Mouse (Mus musculus): ENCODE data around the gene Gm47995. TPM values are rescaled to one million over a fixed set of nuclear protein-coding genes. Genes with fewer than 3 reads are reported as not detected.
"Not testable (repeated sequence)": the region's sequence is repeated elsewhere in the genome, so short reads cannot be mapped to it uniquely, and the experiment has no call there.

Gm47995 gene
- total RNA-seq (2021) = not detected
- long read RNA-seq, experiment 1 = 0 reads
- long read RNA-seq, experiment 2 = 0 reads

DNA sequence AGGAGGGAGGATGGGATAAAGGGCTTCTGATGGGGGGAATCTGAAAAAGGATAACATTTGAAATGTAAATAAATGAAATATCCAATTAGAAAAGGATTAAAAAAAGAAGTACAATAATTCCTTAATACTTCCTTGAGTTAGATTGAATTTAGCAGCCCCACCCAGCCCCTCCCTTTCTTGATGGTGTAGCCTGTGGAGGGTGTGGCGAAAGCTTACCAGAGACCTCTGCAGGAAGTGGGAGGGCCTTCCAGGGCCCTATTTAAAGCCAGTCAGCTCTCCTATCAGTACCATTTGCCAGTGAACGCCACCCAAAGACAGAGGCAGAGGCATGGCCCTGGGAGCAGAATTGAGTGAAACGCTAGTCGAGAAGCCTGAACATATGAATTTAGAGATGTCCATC lies at the start of gene Gm47995:
Gene Gm47995, plus strand, starts transcription at position 329 of the 400 bp plus-strand sequence.
- DNase-seq = not testable (repeated sequence)

DNA sequence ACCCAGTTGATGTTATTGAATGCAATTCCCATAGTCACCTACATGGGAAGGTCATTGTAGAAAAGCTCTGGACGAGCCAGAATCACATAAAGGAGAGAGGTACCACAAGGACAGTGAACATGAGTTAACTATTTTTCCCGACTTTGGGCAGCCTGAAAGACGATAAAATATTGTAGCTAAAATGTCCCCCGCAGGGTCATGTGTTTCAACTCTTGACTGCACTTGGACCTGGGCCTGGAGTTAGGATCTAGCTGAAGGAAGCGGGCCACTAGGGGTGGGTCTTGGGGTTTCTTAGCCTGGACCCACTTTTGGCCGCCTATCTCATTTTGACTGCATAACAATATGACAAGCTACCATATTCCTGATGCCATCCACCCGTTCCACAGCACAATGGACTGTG lies 48.0 kb upstream of the Gm47995 start:
- DNase-seq = no peak

DNA sequence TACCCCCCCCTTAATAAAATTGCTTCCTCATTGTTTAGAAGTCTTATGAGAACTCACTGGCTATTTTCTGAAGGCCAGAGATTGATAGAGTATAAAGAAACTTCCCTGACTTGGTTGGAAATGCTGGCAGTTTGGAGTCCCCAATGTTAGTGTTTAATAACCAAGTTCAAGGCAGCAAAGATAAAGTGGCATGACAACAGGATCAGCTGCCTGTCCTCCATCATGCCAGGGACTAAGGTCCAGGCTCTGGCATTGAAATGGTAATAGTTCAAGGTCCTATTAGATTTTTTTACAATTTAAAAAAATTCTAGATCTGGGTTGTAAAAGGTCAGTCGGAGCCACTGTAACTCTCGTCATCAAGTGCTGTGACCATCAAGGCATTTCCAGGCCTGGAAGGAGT lies 47.2 kb upstream of the Gm47995 start:
- no peak for DNase-seq

DNA sequence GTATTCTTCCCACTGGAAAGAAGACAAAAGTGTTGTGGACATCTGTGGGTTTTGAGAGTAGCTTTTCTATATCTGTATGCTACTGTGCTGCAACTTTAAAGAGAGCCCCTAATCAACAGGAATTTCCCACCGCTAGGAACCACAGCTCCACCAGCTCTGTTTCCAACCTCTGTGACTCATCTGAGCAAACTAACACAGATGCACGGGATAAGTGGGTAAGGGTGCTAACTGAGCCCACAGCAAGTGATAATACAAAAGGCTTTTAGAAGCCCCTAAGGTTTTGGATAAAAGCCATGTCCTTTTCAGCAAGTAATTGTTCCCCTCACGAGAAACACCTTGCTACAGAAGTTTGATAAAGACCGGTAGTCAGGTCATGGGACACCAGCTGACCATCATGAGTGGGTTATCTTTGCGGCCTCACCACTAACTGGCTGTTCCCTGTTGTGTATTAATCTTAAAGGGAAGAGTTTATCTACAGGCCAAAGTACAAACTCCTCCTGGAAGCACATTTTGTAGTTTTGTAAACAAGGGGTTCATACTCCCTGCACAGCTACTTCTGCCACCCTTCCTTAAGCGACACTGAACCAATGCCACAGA lies 45.1 kb upstream of the Gm47995 start:
- DNase-seq = no peak

DNA sequence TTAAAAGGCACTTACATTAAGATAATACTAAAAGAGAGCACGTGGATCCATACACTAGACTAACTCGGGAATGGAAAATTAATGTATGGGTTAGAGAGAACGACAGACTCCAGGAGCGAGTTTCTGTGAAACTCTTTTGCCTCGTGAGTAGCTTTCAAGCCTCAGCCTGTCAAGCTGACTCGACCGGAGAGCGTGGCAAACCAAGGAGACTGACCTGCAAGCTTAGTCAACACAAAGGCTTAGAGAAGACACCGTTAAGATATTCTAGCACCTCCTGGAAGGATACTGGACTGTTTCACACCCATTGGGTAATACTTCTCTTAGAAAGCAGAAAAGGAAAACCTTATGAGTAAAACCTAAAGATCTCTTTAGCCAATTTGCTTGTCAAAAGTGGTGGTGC lies 44.1 kb upstream of the Gm47995 start:
- DNase-seq = not testable (repeated sequence)

DNA sequence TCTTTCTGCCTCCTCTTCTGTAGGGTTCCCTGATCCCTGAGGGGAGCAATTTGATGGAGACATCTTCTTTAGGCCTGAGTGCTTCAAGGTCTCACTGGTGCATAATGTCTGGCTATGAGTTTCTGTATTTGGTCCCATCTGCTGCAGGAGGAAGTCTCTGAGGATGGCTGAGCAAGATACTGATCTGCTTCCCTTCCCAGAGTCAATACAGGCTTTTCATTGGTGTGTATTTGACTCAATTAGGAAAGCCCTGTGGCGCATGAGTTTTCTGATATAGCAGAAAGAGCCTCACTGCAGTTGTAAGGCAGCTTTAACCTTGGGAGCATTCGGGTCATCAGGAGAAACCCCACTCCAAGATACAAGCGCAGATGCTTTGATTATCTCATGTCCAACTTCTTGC lies 42.1 kb upstream of the Gm47995 start:
- no peak for DNase-seq

DNA sequence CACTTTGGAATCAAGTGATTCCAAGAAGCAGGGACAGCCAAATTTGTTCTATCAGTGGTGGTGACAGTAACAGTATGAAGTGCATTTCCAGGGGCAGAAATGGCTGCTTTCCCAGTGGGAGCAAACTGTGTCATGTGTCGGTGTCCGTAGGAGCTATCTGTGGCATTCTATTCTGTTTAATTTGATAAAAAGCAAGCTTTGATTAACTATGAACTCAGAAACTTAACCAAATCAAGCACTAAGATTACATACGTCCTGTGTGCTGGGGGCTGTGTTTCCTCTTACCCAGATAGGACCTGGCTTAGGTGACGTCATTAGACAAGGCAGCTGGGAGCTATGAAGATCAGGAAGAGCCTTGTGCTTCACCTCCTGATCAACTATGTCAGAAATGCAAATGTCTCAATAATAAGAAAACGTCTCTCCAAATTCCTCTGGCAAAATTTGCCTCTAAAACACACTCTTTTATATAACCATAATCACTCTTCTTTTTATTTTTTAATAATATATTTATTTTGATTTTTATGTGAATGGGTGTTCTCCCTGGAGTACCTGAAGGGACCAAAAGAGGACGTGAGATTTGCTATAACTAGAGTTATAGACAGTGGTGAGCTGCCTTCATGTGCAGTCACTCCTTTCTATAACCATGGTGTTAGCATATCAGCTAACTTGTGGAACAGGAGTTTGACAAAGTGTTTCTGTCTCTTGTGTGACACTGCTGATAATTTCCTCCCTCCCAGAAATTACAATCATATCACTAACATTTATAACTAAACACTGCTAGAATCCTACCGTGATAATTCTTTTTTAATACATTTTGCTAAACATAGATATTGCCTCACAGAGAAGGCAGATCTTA lies 41.2 kb upstream of the Gm47995 start:
- DNase-seq = no peak

DNA sequence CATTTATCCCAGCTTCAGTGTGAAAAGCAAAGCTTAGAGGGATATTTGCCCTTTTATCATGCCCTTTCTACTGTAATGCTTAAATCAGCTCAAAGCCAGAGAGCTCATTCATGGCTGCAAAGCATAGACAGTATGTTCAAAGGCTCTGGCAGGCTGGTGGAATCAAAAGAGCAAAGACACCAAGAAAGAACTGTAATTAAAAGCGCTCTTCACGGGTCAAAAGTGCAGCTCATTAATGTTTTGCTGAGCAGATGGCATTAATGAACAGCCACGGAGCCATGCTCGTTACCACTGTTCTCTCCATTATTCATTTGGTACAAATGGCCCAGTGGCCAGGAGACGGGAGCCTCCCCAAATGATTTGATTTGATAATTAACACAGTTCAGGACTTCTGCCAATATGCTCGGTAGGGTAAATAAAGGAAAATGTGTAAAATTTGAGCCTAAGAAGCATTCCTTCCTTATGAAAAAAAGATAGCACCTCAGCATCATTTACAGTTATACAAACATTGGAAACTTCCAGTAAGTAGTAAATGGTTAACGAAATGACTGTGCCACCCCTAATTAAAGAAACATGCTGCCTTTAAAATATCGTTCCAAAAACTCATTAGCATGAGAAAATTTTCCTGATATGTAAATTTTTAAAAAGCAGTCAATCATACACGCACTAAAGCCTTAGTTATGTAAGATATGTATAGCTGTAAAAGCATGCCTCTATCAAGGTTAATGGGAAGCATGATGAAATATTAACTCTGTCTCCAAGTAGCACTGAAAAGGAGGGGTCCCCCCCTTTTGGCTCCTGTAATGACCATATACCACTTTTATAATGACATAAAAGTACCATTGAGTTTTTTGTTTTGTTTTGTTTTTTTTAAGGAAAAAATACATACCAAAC lies 40.0 kb upstream of the Gm47995 start:
- DNase-seq = no peak

DNA sequence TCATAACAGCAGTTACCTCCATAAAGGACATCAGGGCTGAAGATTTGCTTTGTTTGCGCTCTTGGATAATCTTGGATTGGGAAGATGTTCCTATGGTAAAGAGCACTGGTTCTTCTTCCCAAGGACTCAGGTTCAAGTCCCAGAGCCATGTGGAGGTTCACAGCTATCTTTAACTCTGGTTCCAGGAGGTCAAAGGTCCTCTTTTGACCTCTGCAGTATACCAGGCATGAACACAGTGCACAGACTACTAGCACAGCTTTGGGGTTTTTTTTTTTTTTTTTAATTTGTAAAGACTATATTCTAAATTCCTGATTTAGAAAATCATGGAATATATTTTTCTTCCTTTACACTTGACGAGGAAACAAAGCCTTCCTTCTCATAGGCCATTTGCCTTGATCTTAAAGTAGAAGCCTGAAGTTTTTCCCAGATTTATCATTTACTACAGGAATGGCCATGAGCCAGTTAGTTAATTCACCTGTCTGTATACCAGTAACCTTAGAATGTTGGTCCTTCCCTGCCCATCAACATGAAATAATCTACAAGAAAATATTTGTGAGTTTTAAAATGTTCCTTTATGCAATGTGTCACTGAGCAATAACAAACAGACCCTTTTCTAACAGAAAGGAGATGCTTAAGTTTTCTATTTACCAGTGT lies 39.3 kb upstream of the Gm47995 start:
- DNase-seq = no peak

DNA sequence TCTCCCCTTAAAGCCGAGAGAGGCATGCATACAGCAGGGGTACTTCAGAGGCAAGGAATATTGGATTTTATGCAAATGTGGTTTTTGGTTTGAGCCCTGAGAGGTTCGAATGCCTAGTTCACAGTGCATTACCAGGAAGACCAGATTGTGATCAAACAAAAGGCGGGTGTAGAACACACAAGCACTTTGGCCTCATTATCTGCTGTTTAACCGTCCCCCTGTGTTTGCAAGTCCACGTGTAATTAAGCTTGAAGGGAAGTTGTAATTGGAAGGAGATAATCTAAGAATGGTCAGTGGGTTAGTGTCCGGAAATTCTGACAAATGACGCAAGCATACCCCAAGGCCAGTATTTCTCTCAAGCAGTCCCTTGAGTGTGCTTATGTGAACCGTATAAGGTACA lies 32.2 kb upstream of the Gm47995 start:
- no peak for DNase-seq

DNA sequence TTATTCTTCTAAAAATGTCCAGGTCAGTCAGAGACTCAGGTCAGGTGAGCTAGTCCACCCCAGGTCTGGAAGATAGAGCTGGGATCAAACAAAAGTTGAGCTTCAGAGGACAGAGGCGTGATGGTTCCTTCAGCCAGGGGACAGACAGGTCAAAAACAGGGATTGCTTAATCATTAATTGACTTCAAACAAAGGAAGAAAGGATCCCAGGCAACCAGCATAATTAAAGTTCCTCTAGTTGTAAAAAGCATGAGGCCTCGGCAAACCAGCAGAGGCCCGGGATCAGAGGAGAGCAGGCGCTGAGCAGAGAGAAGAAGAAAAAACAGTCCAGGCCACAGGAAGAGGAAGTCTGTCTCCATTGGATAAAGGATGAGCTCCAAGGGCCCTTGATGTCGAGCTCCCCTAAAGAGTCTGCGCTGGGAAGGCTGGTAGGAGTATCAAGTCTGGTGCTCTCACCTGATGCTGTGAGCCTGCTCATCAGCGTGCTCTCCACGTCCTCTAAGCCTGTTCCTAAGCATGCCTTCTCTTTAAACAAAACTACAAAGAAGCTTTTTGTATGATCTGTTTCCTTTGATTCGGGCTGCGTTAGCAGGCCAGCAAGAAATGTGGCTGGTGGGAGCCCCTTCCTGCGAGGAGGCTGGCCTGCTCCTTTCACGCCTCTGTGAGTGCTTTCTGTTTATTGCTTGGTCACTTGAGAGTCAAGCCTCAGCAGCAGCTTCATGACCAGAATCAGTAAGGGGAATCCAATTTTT lies 30.8 kb upstream of the Gm47995 start:
- DNase-seq = no peak

DNA sequence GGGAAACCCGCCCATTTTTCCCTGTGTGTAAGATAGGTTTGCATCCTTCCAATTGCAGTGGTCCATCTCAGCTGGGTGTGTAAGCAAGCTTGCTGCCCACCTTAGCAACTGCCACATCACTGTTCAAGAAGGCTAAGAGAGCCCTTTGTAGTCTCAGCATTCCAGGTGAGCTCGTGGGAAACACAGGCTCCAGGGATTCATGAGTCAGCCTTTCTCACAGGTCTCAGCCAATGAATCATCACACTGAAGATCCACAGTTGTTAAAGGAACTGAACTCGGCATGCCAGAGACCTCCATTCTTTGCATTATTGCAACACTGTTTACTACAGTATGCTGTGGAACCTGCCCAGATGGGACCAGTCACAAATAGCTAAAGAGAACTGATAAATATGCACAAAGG lies 29.6 kb upstream of the Gm47995 start:
- no peak for DNase-seq

DNA sequence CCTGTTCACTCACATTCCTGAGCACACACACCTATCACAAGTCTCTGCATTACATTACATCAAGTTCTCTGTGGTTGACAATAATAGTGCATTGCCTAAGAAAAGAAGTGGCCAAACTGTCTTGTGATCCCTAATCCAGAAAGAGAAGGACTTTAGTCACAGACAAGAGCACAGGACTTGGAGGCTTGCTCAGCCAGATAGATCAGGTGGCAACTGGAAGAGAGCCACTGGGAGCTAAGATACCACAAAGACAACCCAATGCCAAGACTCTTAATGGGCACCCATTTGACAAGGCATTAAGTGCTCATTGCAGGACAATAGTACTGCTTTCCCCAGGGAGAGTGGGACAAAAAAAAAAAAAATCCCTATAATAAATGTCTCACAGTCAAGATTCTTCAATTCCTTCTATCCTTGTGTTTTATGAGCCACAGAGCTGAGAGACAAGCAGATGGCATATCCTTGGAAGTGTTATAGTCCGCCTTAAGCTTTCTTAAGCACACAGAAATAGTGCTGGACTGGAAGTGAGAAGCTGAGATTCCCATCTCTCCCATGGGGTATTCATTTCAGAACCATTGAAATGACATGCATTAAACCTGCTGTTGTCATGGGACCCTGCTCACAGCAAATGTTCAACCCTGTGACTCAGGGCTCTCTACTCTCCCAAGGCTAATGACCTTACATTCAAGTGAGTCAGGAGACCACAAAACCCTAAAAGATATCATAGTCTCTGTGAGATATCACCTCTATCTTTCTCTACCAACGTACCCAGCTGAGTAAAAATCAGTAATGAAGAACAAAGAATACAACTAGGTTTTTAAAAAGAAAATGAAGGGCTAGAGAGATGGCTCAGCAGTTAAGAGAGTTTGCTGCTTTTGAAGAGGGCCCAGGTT lies 26.4 kb upstream of the Gm47995 start:
- no peak for DNase-seq

DNA sequence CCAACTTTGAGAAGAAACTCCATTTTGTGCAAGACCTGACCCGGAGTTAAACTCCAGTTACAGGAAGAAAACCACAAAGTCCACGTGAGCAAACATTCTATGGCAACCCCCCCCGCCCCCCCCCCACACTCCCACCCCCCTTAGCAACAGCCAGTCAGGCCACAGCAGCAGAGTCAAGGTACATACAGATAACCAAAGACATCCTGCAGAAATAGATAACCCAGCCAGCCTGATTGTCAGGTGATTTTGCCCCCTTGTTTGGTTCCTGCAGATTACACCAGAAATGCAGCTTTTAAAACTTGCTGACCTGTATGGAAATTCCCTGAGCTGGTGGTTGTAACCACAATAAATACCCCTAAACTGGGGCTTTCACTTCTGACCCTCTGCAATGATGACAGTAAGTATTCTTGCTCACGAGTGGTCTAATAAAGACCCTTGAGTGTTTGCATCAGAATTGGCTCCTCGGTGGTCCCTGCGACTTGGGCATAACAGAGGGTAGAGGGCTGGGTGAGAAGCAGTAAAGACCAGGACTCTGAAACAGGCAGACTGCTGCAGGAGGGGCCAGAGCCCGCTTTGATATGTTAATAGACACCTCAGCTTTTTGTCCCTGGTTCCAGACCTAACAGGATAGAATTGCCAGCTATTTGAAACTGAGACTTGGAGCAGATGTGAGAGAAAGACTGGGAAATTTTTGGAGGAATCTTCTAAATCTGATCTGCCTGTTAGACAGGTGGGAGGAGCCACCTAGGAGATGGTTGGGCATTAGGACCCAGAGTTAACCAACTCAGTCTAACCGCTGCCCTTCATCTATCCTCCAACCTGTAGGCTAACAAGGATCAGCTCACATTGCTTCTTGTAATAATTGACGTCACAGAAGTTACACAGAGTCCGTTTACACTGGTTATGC lies 21.0 kb upstream of the Gm47995 start:
- DNase-seq = no peak

DNA sequence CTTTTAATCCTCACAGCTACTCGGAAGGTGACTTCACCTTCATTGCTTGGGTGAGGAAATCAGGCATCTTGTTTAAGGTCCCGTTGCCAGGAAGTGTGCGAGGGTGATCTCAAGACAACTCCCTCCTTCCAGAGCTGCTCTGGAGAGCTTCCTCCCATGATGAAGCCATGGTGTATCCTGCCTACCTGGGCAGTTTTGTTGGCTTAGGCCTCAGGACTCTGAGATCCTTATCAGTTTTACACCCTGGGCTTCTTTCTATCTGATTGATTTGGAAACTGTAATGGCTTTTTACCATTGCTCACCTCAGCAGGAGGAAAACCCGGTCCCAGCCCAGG lies 20.3 kb upstream of the Gm47995 start:
- no peak for DNase-seq

DNA sequence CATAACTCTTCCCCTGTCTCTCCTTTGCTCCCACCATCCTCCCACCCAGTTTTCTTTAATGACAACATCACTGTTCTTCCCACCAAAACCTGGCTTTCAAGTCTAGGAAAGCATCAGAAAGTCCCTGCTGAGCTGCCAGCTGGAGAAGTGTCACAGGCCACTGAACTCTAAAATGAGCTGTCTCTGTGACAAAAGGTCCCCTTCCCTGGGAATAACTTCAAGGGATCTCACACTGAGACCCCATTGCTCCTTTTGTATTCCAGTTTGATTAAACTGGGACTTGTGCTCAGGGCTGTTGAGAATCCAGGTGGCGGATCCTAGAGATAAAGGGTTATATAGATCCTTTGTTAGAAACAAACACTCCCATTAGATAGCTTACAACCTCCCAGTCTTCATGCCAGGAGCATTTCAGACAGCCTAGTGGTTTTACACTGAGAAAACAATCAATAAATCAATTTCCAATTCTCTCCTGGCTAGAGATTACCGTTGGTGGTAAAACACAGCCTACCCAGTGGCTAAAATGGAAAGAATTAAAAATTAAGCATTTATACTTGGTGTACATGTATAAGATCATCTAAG lies 19.7 kb upstream of the Gm47995 start:
- no peak for DNase-seq

DNA sequence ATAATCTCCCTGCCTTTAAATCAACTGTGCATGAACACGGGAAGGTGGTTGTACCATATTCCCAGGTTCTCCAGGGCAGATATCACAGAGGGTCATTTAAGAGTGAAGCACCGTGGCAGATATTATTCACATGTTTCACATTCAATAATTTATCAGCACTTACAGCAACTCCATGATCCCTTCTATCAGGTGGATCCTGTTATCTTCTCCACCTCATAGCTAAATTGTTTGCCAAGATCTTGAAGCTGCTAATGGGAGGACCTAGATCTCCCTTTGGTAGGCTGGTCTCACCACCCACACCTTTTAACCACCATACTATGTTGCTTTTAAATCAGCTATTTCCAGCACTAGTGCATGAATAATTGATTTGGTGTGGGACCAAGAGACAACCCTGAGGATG lies 18.1 kb upstream of the Gm47995 start:
- DNase-seq = no peak

DNA sequence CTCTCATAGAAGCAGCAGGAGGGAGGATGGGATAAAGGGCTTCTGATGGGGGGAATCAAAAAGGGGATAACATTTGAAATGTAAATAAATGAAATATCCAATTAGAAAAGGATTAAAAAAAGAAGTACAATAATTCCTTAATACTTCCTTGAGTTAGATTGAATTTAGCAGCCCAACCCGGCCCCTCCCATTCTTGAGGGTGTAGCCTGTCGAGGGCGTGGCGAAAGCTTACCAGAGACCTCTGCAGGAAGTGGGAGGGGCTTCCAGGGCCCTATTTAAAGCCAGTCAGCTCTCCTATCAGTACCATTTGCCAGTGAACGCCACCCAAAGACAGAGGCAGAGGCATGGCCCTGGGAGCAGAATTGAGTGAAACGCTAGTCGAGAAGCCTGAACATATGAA lies 16.0 kb upstream of the Gm47995 start, which contains the start of gene Gm47985:
Gene Gm47985, plus strand, starts transcription at position 272 of the 400 bp plus-strand sequence.
- not testable (repeated sequence) for DNase-seq

DNA sequence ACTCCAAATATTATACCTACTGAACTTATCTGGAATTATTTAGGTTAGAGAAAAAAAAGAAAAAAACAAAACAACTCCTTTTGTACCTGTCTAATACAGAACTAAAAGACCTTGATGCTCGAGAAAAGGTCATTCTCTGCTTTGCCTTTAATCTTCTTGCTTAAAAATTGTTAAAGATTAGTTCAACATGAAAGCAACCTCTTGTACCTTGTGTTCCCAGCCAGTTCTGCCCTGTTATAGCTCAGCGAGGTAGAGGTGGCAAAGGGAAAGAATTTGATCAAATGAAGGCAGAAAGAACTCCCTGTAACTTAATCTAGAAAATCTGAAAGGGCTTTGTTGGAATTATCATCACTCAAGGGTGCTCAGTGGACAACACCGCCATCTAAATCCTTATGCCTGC lies 12.1 kb upstream of the Gm47995 start:
- not testable (repeated sequence) for DNase-seq
